Mouse (Mus musculus): Measurements from ENCODE around the gene Sema6b. TPM values are rescaled to one million over a fixed set of nuclear protein-coding genes. Genes with fewer than 3 reads are reported as not detected.
"Not testable (repeated sequence)": the region's sequence is repeated elsewhere in the genome, so short reads cannot be mapped to it uniquely, and the experiment has no call there.

Sema6b gene
- polyA plus RNA-seq, 1 experiment: 0.06 TPM

DNA sequence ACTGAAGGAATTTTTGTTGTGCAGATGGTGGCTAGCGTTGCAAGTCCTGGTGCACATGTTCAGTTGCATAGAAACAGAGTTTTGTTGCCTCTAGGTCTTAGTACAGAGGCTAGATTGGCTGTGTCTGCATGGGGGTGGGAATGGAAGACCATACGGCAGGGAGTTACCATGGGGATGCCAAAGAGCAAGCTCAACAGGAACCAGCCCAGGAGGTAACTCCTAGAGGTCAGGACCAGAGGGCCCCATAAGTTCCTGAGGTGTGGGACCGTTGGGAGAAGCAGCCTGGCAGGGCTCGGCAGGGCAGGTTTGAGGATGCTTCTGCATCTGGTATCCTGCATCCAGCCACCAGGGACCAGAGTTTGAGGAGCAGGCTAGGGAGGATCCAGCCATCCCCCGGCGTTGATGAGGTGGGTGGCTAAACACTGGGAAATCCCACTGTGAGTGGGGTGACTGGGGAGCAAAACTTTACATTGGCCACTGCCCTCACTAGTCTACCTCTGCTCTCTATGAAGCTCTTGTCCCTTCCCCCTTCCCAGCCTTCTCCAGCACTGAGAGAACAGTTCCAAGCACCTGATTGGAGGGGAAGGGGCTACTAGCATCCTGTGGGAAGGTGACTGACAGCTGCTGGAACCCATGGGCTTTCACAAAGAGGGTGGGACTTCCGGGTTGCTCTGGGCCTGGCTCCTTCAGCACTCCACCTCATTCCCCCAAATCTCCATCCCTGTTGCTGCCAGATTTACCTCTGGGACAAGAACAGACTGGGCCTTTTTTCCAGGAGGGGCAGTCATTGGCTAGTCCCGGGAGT is 59.2 kb downstream of the Sema6b start:
- Histone ChIP-seq H3K4me3 (replicated peaks) (peak overlapping the region; percentile 77), H3K9me3 (ENCODE audit: control insufficient read depth, low read length) (no peaks in the 10 kb centered on the region), H3K36me3 (ENCODE audit: control insufficient read depth) (peaks cover 40% of the 10 kb centered on the region), H3K4me1 (ENCODE audit: control insufficient read depth) (peaks cover 42% of the 10 kb centered on the region), H3K27me3 (ENCODE audit: control insufficient read depth) (no peaks in the 10 kb centered on the region)
- TF ChIP-seq GATA1 (IDR thresholded peaks at IDR 0.05; ENCODE audit: low read length) (no peak), TAL1 (IDR thresholded peaks at IDR 0.05; ENCODE audit: low read length) (no peak)

DNA sequence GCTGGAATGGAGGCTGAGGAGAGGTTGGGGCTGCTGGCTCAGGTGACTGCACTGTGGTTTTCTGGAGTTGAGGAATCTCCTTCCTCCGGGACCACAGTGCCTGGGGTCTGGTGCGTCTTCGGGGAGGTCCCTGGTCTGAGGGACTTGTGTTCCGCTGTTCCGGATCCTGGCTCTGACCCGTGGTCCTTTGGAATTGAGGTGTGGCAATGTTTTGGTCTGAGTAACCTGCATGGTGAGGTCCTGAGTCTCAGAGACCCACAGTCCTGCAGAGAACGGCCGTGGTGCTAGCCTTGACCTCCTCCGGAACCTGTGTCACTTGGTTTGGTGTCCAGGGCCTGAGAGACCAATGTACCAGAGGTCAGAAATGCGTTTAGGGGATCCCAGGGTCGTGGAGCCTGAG is 60.2 kb downstream of the Sema6b start:
- peaks cover 30% of the 10 kb centered on the region for H3K36me3 ChIP-seq (ENCODE audit: control insufficient read depth)
- no peak for TF ChIP-seq TAL1 (IDR thresholded peaks at IDR 0.05; ENCODE audit: low read length)
- no peaks in the 10 kb centered on the region for H3K9me3 ChIP-seq (ENCODE audit: control insufficient read depth, low read length)
- H3K27me3 ChIP-seq (ENCODE audit: control insufficient read depth): no peaks in the 10 kb centered on the region
- H3K4me1 ChIP-seq (ENCODE audit: control insufficient read depth): peaks cover 52% of the 10 kb centered on the region
- peak overlapping the region; percentile 77 for H3K4me3 ChIP-seq (replicated peaks)

DNA sequence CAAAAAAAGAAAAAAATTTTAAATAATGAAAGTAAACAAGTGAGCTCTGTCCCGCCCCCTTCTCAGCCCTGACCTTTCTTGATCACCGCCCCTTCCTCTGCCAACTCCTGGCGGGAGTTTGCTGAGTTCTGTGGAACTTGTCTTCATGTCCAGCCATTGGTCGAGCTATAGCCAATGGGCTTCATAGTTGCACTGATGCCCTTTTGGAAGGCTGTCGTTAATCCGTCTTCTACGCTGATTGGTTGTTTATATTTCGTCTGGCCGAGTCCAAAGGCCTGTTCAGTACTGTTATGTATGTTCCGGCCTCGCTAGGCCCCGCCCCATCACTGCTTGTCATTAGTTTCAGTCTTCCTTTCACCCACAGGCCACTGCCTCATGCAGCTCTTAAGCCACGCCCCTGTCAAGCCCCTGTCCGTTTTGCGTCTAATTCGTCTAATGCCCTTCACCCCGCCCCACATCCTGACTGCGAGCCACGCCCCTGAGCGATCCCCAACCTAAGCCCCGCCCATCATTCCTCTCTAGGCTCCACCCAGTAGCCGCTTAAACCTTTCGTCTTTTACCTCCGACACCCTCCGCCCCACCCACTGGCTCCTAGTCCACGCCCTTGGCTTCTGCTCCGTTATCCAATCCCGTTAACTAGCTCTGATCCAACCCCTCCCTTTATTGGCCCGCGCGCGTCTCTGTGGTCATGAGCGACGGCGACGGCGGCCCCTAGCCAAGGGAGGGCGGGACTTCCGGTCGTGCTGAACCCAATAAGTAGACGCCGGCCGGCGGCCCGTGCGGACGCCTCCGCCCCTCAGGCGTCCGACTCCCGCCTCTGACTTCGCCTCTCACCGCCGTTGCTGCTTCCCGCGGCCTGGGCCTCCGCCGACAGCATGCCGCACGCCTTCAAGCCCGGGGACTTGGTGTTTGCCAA is 61.0 kb downstream of the Sema6b start, which contains the start of gene Hdgfl2:
Gene Hdgfl2 (plus strand): TSS at position 755 of the 916 bp plus-strand sequence.
- Histone ChIP-seq H3K4me3 (replicated peaks) (peak within 1 kb of the TSS; percentile 77), H3K27me3 (ENCODE audit: control insufficient read depth) (no peaks in the 10 kb centered on the region), H3K9me3 (ENCODE audit: control insufficient read depth, low read length) (no peaks in the 10 kb centered on the region), H3K4me1 (ENCODE audit: control insufficient read depth) (peaks cover 60% of the 10 kb centered on the region), H3K36me3 (ENCODE audit: control insufficient read depth) (peaks cover 26% of the 10 kb centered on the region)
- no peak for TF ChIP-seq TAL1 (IDR thresholded peaks at IDR 0.05; ENCODE audit: low read length)
- TF ChIP-seq GATA1 (IDR thresholded peaks at IDR 0.05; ENCODE audit: low read length): no peak

DNA sequence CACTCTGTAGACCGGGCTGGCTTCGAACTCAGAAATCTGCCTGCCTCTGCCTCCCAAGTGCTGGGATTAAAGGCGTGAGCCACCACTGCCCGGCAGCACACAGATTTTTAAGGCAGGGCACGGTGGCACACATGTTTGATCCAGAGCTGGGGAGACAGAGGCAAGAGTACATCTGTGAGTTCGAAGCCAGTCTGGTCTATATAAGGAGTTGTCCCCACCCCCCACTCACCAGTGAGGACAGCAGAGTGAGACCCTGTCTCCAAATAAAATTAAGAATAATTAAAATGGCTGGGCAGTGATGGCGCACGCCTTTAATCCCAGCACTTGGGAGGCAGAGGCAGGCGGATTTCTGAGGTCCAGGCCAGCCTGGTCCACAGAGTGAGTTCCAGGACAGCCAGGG is 61.8 kb downstream of the Sema6b start:
- H3K4me1 ChIP-seq (ENCODE audit: control insufficient read depth): peaks cover 66% of the 10 kb centered on the region
- H3K36me3 ChIP-seq (ENCODE audit: control insufficient read depth): peaks cover 20% of the 10 kb centered on the region
- peak overlapping the region; percentile 77 for H3K4me3 ChIP-seq (replicated peaks)
- not testable (repeated sequence) for H3K27me3 ChIP-seq (ENCODE audit: control insufficient read depth); H3K9me3 ChIP-seq (ENCODE audit: control insufficient read depth, low read length)

DNA sequence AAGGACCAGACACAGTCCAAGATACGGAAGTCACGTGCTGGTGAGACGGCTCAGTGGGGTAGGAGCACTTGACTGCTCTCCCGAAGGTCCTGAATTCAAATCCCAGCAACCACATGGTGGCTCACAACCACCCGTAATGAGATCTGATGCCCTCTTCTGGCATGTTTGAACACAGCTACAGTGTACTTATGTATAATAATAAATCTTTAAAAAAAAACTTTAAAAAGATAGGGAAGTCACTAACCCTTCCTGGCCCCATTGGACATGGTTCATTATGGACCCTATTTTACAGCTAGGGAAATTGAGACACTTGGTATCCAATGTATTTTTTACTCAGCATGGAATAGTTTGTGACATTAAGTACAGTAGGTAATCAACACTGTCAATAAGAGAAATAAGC is 62.6 kb downstream of the Sema6b start:
- peaks cover 16% of the 10 kb centered on the region for H3K36me3 ChIP-seq (ENCODE audit: control insufficient read depth)

DNA sequence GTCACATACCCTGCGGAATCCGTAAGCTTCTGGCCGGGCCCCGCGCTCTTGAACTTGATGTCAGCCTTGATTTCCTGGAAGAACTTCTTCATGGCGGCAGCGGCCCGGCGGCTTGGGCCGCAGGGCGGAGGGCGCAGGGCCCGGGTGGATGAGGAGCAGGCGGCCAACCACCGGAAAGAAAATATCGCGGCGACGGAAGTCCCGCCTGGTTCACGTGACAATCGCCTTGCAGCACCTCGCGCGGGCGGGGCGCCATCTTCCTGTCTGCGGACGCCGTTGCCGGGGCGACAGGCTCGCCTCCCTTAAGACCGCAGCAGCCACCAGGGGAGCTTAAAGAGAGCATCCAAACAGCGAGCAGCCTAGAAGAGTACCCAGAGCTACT is 65.3 kb downstream of the Sema6b start, which contains the start of gene Ubxn6:
Gene Ubxn6 (minus strand): TSS at position 202 of the 382 bp plus-strand sequence.
- no peaks in the 10 kb centered on the region for H3K27me3 ChIP-seq (ENCODE audit: control insufficient read depth)
- TF ChIP-seq TAL1 (IDR thresholded peaks at IDR 0.05; ENCODE audit: low read length) (no peak), GATA1 (IDR thresholded peaks at IDR 0.05; ENCODE audit: low read length) (no peak)
- no peaks in the 10 kb centered on the region for H3K9me3 ChIP-seq (ENCODE audit: control insufficient read depth, low read length)
- H3K36me3 ChIP-seq (ENCODE audit: control insufficient read depth): peaks cover 30% of the 10 kb centered on the region
- peaks cover 45% of the 10 kb centered on the region for H3K4me1 ChIP-seq (ENCODE audit: control insufficient read depth)
- peak within 1 kb of the TSS; percentile 80 for H3K4me3 ChIP-seq (replicated peaks)

More for the DNA sequence above, 62.6 kb downstream of the Sema6b start:
- Histone ChIP-seq H3K27me3 (ENCODE audit: control insufficient read depth) (no peaks in the 10 kb centered on the region), H3K4me1 (ENCODE audit: control insufficient read depth) (peaks cover 70% of the 10 kb centered on the region), H3K4me3 (replicated peaks) (no peak overlapping the region), H3K9me3 (ENCODE audit: control insufficient read depth, low read length) (no peaks in the 10 kb centered on the region)
- TF ChIP-seq TAL1 (IDR thresholded peaks at IDR 0.05; ENCODE audit: low read length) (no peak), GATA1 (IDR thresholded peaks at IDR 0.05; ENCODE audit: low read length) (no peak)

DNA sequence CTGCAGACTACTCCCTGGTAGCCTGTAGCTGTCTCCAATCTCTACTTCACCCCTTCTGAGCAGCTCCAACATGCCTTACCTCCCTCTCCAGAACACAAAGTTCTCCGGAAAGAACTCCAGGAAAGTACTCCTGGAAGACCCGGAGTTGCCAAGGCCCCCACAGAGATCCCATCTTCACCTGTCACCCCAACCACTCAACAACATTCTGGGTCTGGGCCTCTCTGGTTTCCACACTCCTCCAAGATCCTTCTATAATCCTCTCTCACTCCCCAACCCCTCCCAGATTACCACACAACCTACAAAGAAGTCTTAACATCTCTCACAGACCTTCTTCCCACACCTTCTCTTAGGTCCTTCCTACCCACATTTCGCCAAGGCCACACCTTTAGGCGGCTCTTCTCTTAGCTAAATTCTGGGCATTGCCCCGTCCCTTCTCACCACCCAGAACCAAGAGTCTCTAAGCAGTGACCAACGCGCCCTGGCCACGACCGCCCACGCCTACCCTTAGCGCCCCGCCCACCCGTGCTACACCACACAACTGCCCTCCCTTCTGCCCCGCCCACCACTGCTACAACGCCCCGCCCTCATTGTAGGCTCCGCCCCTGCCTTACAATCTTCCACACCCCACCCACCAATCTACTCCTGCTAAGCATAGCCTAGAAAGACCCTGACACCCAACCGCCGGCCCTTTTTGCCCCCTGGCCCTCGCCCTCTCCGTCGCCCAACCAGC is 65.9 kb downstream of the Sema6b start:
- peaks cover 36% of the 10 kb centered on the region for H3K36me3 ChIP-seq (ENCODE audit: control insufficient read depth)
- H3K4me3 ChIP-seq (replicated peaks): peak overlapping the region; percentile 80
- H3K4me1 ChIP-seq (ENCODE audit: control insufficient read depth): peaks cover 45% of the 10 kb centered on the region
- H3K9me3 ChIP-seq (ENCODE audit: control insufficient read depth, low read length): no peaks in the 10 kb centered on the region
- H3K27me3 ChIP-seq (ENCODE audit: control insufficient read depth): no peaks in the 10 kb centered on the region
- no peak for TF ChIP-seq TAL1 (IDR thresholded peaks at IDR 0.05; ENCODE audit: low read length)
- TF ChIP-seq GATA1 (IDR thresholded peaks at IDR 0.05; ENCODE audit: low read length): no peak

Other genes starting within 250 kb of the Sema6b start
- 0.06 and 0.10 TPM in 2 replicates for gene Zfp959, start 248.2 kb downstream of the Sema6b start, polyA plus RNA-seq (2012)
- gene Zfp119b, start 190.8 kb downstream of the Sema6b start, polyA plus RNA-seq (2012): not detected in 2 replicates
- gene Ebi3, start 187.7 kb downstream of the Sema6b start, polyA plus RNA-seq (2012): 0.34 and 0.37 TPM in 2 replicates
- gene Yju2, start 181.2 kb downstream of the Sema6b start, polyA plus RNA-seq (2012): 1.6 and 1.7 TPM in 2 replicates
- not detected in 2 replicates for gene Shd, start 169.9 kb downstream of the Sema6b start, polyA plus RNA-seq (2012)
- not detected in 2 replicates for gene Fsd1, start 153.8 kb downstream of the Sema6b start, polyA plus RNA-seq (2012)
- 0.04 TPM in 1 of 2 replicates, not detected in the other for gene Stap2, start 134.8 kb downstream of the Sema6b start, polyA plus RNA-seq (2012)
- gene Mpnd, start 134.6 kb downstream of the Sema6b start, polyA plus RNA-seq (2012): 0.76 and 1.1 TPM in 2 replicates
- gene Sh3gl1, start 103.7 kb downstream of the Sema6b start, polyA plus RNA-seq (2012): 5.9 TPM in 2 replicates
- gene Chaf1a, start 99.9 kb downstream of the Sema6b start, polyA plus RNA-seq (2012): 10.0 and 11.6 TPM in 2 replicates
- gene Ubxn6, start 65.3 kb downstream of the Sema6b start, polyA plus RNA-seq (2012): 3.4 and 4.0 TPM in 2 replicates
- 35.9 and 38.5 TPM in 2 replicates for gene Hdgfl2, start 60.7 kb downstream of the Sema6b start, polyA plus RNA-seq (2012)
- not detected in 2 replicates for gene Plin4, start 30.5 kb downstream of the Sema6b start, polyA plus RNA-seq (2012)
- not detected in 2 replicates for gene Plin5, start 22.7 kb downstream of the Sema6b start, polyA plus RNA-seq (2012)
- 0.03 TPM in 1 of 2 replicates, not detected in the other for gene Lrg1, start 18.3 kb downstream of the Sema6b start, polyA plus RNA-seq (2012)
- gene Tnfaip8l1, start 22.1 kb upstream of the Sema6b start, polyA plus RNA-seq (2012): 0.07 and 0.10 TPM in 2 replicates
- 1.7 and 1.8 TPM in 2 replicates for gene Mydgf, start 43.6 kb upstream of the Sema6b start, polyA plus RNA-seq (2012)
- 5.6 and 6.1 TPM in 2 replicates for gene Dpp9, start 78.6 kb upstream of the Sema6b start, polyA plus RNA-seq (2012)
- 0.64 and 0.80 TPM in 2 replicates for gene Fem1a, start 116.5 kb upstream of the Sema6b start, polyA plus RNA-seq (2012)
- 0.90 and 0.96 TPM in 2 replicates for gene Ticam1, start 136.4 kb upstream of the Sema6b start, polyA plus RNA-seq (2012)
- gene Plin3, start 152.5 kb upstream of the Sema6b start, polyA plus RNA-seq (2012): 0.86 and 1.3 TPM in 2 replicates
- not detected in 2 replicates for gene Arrdc5, start 159.9 kb upstream of the Sema6b start, polyA plus RNA-seq (2012)
- 30.4 and 30.5 TPM in 2 replicates for gene Uhrf1, start 163.0 kb upstream of the Sema6b start, polyA plus RNA-seq (2012)
- gene Kdm4b, start 185.7 kb upstream of the Sema6b start, polyA plus RNA-seq (2012): 1.1 and 2.2 TPM in 2 replicates